Mouse (Mus musculus): ENCODE data around the gene Sipa1l1. TPM values are rescaled to one million over a fixed set of nuclear protein-coding genes. Genes with fewer than 3 reads are reported as not detected.
A peak's percentile ranks its signal among the peaks of the same experiment; 100 is the strongest.

Gene Sipa1l1
- polyA plus RNA-seq, 1 experiment from 2014 or later: 41.6 TPM

GRCm38 (mm10) chr12:82274576-82274975, 105.5 kb downstream of the Sipa1l1 start:
- Histone ChIP-seq H3K27ac (ENCODE audit: low read depth) (no peak overlapping the region), H3K4me1 (replicated peaks; ENCODE audit: control insufficient read depth, insufficient read depth, low read length) (0 out of 2 replicates have a peak, but pooled peaks cover 7% of the 10 kb centered on the region), H3K4me2 (ENCODE audit: low read length) (no peak overlapping the region), H3K9ac (ENCODE audit: low read length) (no peak overlapping the region), H3K27me3 (replicated peaks; ENCODE audit: control insufficient read depth, insufficient read depth, low read length) (no peaks in the 10 kb centered on the region), H3K9me3 (ENCODE audit: control insufficient read depth, low read length) (no peaks in the 10 kb centered on the region), H3K36me3 (ENCODE audit: control insufficient read depth, insufficient read depth, low read length) (no peaks in the 10 kb centered on the region), H3K4me3 (ENCODE audit: low read depth, low read length) (no peak overlapping the region)
- 67% methylated on average over 5 of the region's 5 CpGs for WGBS
- DNase-seq (ENCODE audit: low spot score) (no peak), ATAC-seq (replicated peaks; ENCODE audit: low FRiP score, low TSS enrichment, low read depth) (no peak)

GRCm38 (mm10) chr12:82275767-82276166, 106.6 kb downstream of the Sipa1l1 start:
- Histone ChIP-seq H3K4me1 (replicated peaks; ENCODE audit: control insufficient read depth, insufficient read depth, low read length) (0 out of 2 replicates have a peak, but pooled peaks cover 7% of the 10 kb centered on the region), H3K27ac (ENCODE audit: low read depth) (no peak overlapping the region), H3K4me2 (ENCODE audit: low read length) (no peak overlapping the region), H3K9me3 (ENCODE audit: control insufficient read depth, low read length) (no peaks in the 10 kb centered on the region), H3K4me3 (ENCODE audit: low read depth, low read length) (no peak overlapping the region), H3K27me3 (replicated peaks; ENCODE audit: control insufficient read depth, insufficient read depth, low read length) (no peaks in the 10 kb centered on the region), H3K9ac (ENCODE audit: low read length) (no peak overlapping the region), H3K36me3 (ENCODE audit: control insufficient read depth, insufficient read depth, low read length) (no peaks in the 10 kb centered on the region)
- ATAC-seq (replicated peaks; ENCODE audit: low FRiP score, low TSS enrichment, low read depth) (0 out of 2 replicates have a peak, but pooled peaks have one; percentile 15), DNase-seq (ENCODE audit: low spot score) (no peak)
- 53% methylated on average over 5 of the region's 5 CpGs for WGBS

GRCm38 (mm10) chr12:82276591-82276990, 107.5 kb downstream of the Sipa1l1 start:
- Histone ChIP-seq H3K4me1 (replicated peaks; ENCODE audit: control insufficient read depth, insufficient read depth, low read length) (0 out of 2 replicates have a peak, but pooled peaks cover 7% of the 10 kb centered on the region), H3K36me3 (ENCODE audit: control insufficient read depth, insufficient read depth, low read length) (no peaks in the 10 kb centered on the region), H3K27ac (ENCODE audit: low read depth) (no peak overlapping the region), H3K27me3 (replicated peaks; ENCODE audit: control insufficient read depth, insufficient read depth, low read length) (no peaks in the 10 kb centered on the region), H3K4me2 (ENCODE audit: low read length) (no peak overlapping the region), H3K9me3 (ENCODE audit: control insufficient read depth, low read length) (no peaks in the 10 kb centered on the region), H3K9ac (ENCODE audit: low read length) (no peak overlapping the region), H3K4me3 (ENCODE audit: low read depth, low read length) (no peak overlapping the region)
- DNase-seq (ENCODE audit: low spot score): no peak
- ATAC-seq (replicated peaks; ENCODE audit: low FRiP score, low TSS enrichment, low read depth): no peak
- WGBS: 88% methylated on average over 1 of the region's 1 CpGs

- no peak overlapping the region for H3K27ac ChIP-seq (ENCODE audit: low read depth)
- H3K4me2 ChIP-seq (ENCODE audit: low read length): no peak overlapping the region
- no peak overlapping the region for H3K4me3 ChIP-seq (ENCODE audit: low read depth, low read length)
- DNase-seq (ENCODE audit: low spot score) (no peak), ATAC-seq (replicated peaks; ENCODE audit: low FRiP score, low TSS enrichment, low read depth) (no peak)
- whole genome bisulfite sequencing: 84% methylated on average over 5 of the region's 5 CpGs
- no peaks in the 10 kb centered on the region for H3K36me3 ChIP-seq (ENCODE audit: control insufficient read depth, insufficient read depth, low read length)
- H3K9me3 ChIP-seq (ENCODE audit: control insufficient read depth, low read length): no peaks in the 10 kb centered on the region
- H3K9ac ChIP-seq (ENCODE audit: low read length): no peak overlapping the region
- H3K27me3 ChIP-seq (replicated peaks; ENCODE audit: control insufficient read depth, insufficient read depth, low read length): no peaks in the 10 kb centered on the region
- H3K4me1 ChIP-seq (replicated peaks; ENCODE audit: control insufficient read depth, insufficient read depth, low read length): no peaks in the 10 kb centered on the region
Observed at GRCm38 (mm10) chr12:82284617-82285016, 115.5 kb downstream of the Sipa1l1 start.

DNA sequence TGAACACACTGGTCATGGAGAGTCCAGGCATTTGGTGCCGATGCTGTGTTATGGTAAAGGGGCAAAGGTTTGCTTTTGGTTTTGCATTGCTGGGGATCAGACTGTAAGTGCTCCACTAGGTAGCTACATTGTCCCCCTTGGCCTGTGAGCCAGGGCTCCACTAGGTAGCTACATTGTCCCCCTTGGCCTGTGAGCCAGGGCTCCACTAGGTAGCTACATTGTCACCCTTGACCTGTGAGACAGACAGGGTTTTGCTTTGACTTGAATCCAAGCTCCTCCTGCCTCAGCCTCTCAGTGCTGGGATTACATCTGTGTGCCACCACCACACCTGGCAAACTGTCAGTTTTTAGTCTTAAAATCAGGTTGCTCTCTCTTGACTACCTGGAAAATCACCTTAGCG, 115.9 kb downstream of the Sipa1l1 start:
- Histone ChIP-seq H3K4me2 (ENCODE audit: low read length) (no peak overlapping the region), H3K27me3 (replicated peaks; ENCODE audit: control insufficient read depth, insufficient read depth, low read length) (no peaks in the 10 kb centered on the region), H3K9me3 (ENCODE audit: control insufficient read depth, low read length) (no peaks in the 10 kb centered on the region), H3K27ac (ENCODE audit: low read depth) (no peak overlapping the region), H3K36me3 (ENCODE audit: control insufficient read depth, insufficient read depth, low read length) (no peaks in the 10 kb centered on the region), H3K4me1 (replicated peaks; ENCODE audit: control insufficient read depth, insufficient read depth, low read length) (no peaks in the 10 kb centered on the region), H3K4me3 (ENCODE audit: low read depth, low read length) (no peak overlapping the region), H3K9ac (ENCODE audit: low read length) (no peak overlapping the region)
- no peak for ATAC-seq (replicated peaks; ENCODE audit: low FRiP score, low TSS enrichment, low read depth)
- 83% methylated on average over 2 of the region's 2 CpGs for WGBS
- no peak for DNase-seq (ENCODE audit: low spot score)

DNA sequence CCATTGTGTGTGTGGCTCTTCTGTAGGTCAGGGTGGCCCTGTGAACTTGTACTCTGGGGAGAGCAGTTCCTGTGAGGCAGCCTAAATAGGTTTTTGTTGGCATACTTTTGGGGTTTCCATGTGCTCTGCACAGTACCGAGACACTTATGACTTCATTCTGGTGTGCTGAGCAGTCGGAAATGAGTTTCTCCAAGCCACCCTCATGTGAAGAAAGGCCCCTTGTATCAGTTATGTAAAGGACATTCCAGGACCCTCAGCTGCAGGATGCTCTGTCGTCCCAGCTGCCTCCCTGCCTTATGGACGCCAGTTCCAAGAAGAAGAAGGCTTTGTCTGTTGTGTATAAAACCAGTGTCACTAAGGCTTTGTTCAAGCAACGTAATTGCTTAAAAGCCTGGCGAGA, 116.9 kb downstream of the Sipa1l1 start:
- no peaks in the 10 kb centered on the region for H3K27me3 ChIP-seq (replicated peaks; ENCODE audit: control insufficient read depth, insufficient read depth, low read length)
- no peaks in the 10 kb centered on the region for H3K36me3 ChIP-seq (ENCODE audit: control insufficient read depth, insufficient read depth, low read length)
- ATAC-seq (replicated peaks; ENCODE audit: low FRiP score, low TSS enrichment, low read depth): 0 out of 2 replicates have a peak, but pooled peaks have one; percentile 36
- H3K9me3 ChIP-seq (ENCODE audit: control insufficient read depth, low read length): no peaks in the 10 kb centered on the region
- no peak overlapping the region for H3K4me2 ChIP-seq (ENCODE audit: low read length)
- 64% methylated on average over 6 of the region's 6 CpGs for WGBS
- H3K4me3 ChIP-seq (ENCODE audit: low read depth, low read length): no peak overlapping the region
- H3K9ac ChIP-seq (ENCODE audit: low read length): no peak overlapping the region
- no peak overlapping the region for H3K27ac ChIP-seq (ENCODE audit: low read depth)
- DNase-seq (ENCODE audit: low spot score): no peak
- H3K4me1 ChIP-seq (replicated peaks; ENCODE audit: control insufficient read depth, insufficient read depth, low read length): no peaks in the 10 kb centered on the region

DNA sequence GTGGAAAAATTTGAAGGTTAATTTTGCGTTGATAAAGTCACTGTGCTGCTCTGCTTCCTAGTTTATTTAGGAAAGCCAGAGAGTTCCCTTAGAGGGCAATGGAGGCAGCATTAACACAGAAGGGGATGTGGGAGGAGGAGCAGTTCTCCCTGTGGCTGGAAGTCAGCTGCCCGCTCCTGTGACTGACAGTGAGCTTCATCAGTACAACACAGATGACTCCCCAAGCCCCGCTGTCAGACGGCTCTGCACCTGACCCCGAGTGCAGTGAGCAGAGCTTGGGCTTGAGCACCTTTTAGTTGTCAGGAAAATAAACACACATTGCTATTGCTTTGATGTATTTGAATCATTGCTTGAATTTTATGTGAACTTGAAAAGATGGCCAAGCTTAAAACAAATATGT, 117.7 kb downstream of the Sipa1l1 start:
- no peaks in the 10 kb centered on the region for H3K4me1 ChIP-seq (replicated peaks; ENCODE audit: control insufficient read depth, insufficient read depth, low read length)
- no peaks in the 10 kb centered on the region for H3K27me3 ChIP-seq (replicated peaks; ENCODE audit: control insufficient read depth, insufficient read depth, low read length)
- no peaks in the 10 kb centered on the region for H3K36me3 ChIP-seq (ENCODE audit: control insufficient read depth, insufficient read depth, low read length)
- no peak overlapping the region for H3K27ac ChIP-seq (ENCODE audit: low read depth)
- no peak overlapping the region for H3K9ac ChIP-seq (ENCODE audit: low read length)
- ATAC-seq (replicated peaks; ENCODE audit: low FRiP score, low TSS enrichment, low read depth) (0 out of 2 replicates have a peak, but pooled peaks have one; percentile 23), DNase-seq (ENCODE audit: low spot score) (no peak)
- no peak overlapping the region for H3K4me2 ChIP-seq (ENCODE audit: low read length)
- no peaks in the 10 kb centered on the region for H3K9me3 ChIP-seq (ENCODE audit: control insufficient read depth, low read length)
- WGBS: 47% methylated on average over 5 of the region's 5 CpGs
- H3K4me3 ChIP-seq (ENCODE audit: low read depth, low read length): no peak overlapping the region

DNA sequence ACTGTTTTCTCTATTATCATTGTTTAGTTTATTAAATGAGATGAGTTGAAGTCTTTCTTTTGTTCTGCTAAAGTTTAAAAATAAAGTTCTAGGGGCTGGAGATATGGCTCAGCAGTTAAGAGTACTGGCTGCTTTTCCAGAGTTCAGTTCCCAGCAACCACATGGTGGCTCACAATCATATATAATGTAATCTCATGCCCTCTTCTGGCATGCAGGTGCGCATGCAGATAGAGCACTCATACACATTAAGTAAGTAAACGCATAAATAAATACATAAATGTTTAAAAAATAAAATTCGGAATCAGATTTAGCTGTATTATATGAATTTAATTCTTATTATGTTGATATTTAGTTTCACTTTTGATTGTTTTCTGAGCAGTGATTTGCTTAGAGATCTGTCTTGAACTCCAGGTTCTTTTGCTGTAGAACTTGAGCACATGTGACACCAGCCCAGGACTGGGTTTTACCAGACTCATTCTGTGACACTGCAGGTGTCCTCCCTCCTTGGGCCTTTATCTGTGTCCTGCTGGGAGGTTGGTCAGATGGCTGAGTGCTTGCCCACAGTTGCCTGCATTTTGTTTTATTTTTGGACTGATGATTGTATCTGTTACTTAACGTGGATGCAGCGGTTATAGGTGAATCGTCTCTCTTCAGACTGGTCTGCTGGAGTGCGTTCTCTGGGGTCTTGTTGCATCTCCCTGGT, 124.6 kb downstream of the Sipa1l1 start:
- WGBS: 93% methylated on average over 7 of the region's 7 CpGs

More for the DNA sequence above, 124.6 kb downstream of the Sipa1l1 start:
- H3K36me3 ChIP-seq (ENCODE audit: control insufficient read depth, insufficient read depth, low read length): no peaks in the 10 kb centered on the region
- H3K9ac ChIP-seq (ENCODE audit: low read length): no peak overlapping the region
- H3K9me3 ChIP-seq (ENCODE audit: control insufficient read depth, low read length): no peaks in the 10 kb centered on the region
- no peaks in the 10 kb centered on the region for H3K27me3 ChIP-seq (replicated peaks; ENCODE audit: control insufficient read depth, insufficient read depth, low read length)
- H3K4me2 ChIP-seq (ENCODE audit: low read length): no peak overlapping the region
- no peak overlapping the region for H3K27ac ChIP-seq (ENCODE audit: low read depth)
- no peak overlapping the region for H3K4me3 ChIP-seq (ENCODE audit: low read depth, low read length)
- no peaks in the 10 kb centered on the region for H3K4me1 ChIP-seq (replicated peaks; ENCODE audit: control insufficient read depth, insufficient read depth, low read length)
- no peak for ATAC-seq (replicated peaks; ENCODE audit: low FRiP score, low TSS enrichment, low read depth)
- DNase-seq (ENCODE audit: low spot score): peak; percentile 31
